Mouse (Mus musculus): ENCODE results near the gene Kcnj5. TPM values are rescaled to one million over a fixed set of nuclear protein-coding genes. Genes with fewer than 3 reads are reported as not detected.

Gene Kcnj5
- polyA plus RNA-seq (2014; fragmentation: Nextera tagmentation; extraction: Ambion mirVana): 0.45 and 0.51 TPM in 2 replicates

GRCm38 (mm10) chr9:32344051-32344450 lies at the start of gene Kcnj5:
TSS of gene Kcnj5 (minus strand) at chr9:32344350.
- Histone ChIP-seq H3K27ac (replicated peaks; ENCODE audit: low read depth, low read length) (no peak within 1 kb of the TSS), H3K4me1 (ENCODE audit: control insufficient read depth, insufficient read depth, low read length) (peaks cover 11% of the 10 kb centered on the region), H3K9me3 (ENCODE audit: control insufficient read depth, low read length) (no peaks in the 10 kb centered on the region), H3K27me3 (ENCODE audit: control insufficient read depth, insufficient read depth, low read length) (peaks cover 22% of the 10 kb centered on the region; the same call in 1 of the 2 replicates), H3K4me3 (replicated peaks; ENCODE audit: low read depth, low read length) (peak within 1 kb of the TSS; percentile 37), H3K9ac (replicated peaks; ENCODE audit: low read length) (peak within 1 kb of the TSS; percentile 46), H3K4me2 (ENCODE audit: low read length) (peak within 1 kb of the TSS; percentile 73), H3K36me3 (ENCODE audit: control insufficient read depth, insufficient read depth, low read length) (no peaks in the 10 kb centered on the region)
- WGBS: 0% methylated on average over 20 of the region's 20 CpGs
- DNase-seq: peak; percentile 59
- no peak for ATAC-seq (ENCODE audit: low FRiP score, low TSS enrichment)

GRCm38 (mm10) chr9:32392716-32393115 lies 48.6 kb upstream of the Kcnj5 start:
- no peak for DNase-seq
- WGBS: 85% methylated on average over 6 of the region's 6 CpGs
- ATAC-seq (ENCODE audit: low FRiP score, low TSS enrichment): no peak
- no peaks in the 10 kb centered on the region for H3K9me3 ChIP-seq (ENCODE audit: control insufficient read depth, low read length)
- H3K4me2 ChIP-seq (ENCODE audit: low read length): no peak overlapping the region
- H3K36me3 ChIP-seq (ENCODE audit: control insufficient read depth, insufficient read depth, low read length): no peaks in the 10 kb centered on the region
- no peak overlapping the region for H3K9ac ChIP-seq (replicated peaks; ENCODE audit: low read length)
- no peak overlapping the region for H3K27ac ChIP-seq (replicated peaks; ENCODE audit: low read depth, low read length)
- H3K27me3 ChIP-seq (ENCODE audit: control insufficient read depth, insufficient read depth, low read length): no peaks in the 10 kb centered on the region
- H3K4me1 ChIP-seq (ENCODE audit: control insufficient read depth, insufficient read depth, low read length): no peaks in the 10 kb centered on the region
- H3K4me3 ChIP-seq (replicated peaks; ENCODE audit: low read depth, low read length): no peak overlapping the region

GRCm38 (mm10) chr9:32391701-32392100 lies 47.6 kb upstream of the Kcnj5 start:
- Histone ChIP-seq H3K9me3 (ENCODE audit: control insufficient read depth, low read length) (no peaks in the 10 kb centered on the region), H3K4me2 (ENCODE audit: low read length) (no peak overlapping the region), H3K36me3 (ENCODE audit: control insufficient read depth, insufficient read depth, low read length) (no peaks in the 10 kb centered on the region), H3K4me3 (replicated peaks; ENCODE audit: low read depth, low read length) (no peak overlapping the region), H3K27ac (replicated peaks; ENCODE audit: low read depth, low read length) (no peak overlapping the region), H3K9ac (replicated peaks; ENCODE audit: low read length) (no peak overlapping the region), H3K4me1 (ENCODE audit: control insufficient read depth, insufficient read depth, low read length) (no peaks in the 10 kb centered on the region), H3K27me3 (ENCODE audit: control insufficient read depth, insufficient read depth, low read length) (no peaks in the 10 kb centered on the region)
- DNase-seq: no peak
- WGBS: 87% methylated on average over 9 of the region's 9 CpGs
- no peak for ATAC-seq (ENCODE audit: low FRiP score, low TSS enrichment)

GRCm38 (mm10) chr9:32391092-32391491 lies 46.9 kb upstream of the Kcnj5 start:
- no peak overlapping the region for H3K27ac ChIP-seq (replicated peaks; ENCODE audit: low read depth, low read length)
- no peaks in the 10 kb centered on the region for H3K4me1 ChIP-seq (ENCODE audit: control insufficient read depth, insufficient read depth, low read length)
- ATAC-seq (ENCODE audit: low FRiP score, low TSS enrichment) (no peak), DNase-seq (no peak)
- no peak overlapping the region for H3K9ac ChIP-seq (replicated peaks; ENCODE audit: low read length)
- H3K27me3 ChIP-seq (ENCODE audit: control insufficient read depth, insufficient read depth, low read length): no peaks in the 10 kb centered on the region
- no peaks in the 10 kb centered on the region for H3K36me3 ChIP-seq (ENCODE audit: control insufficient read depth, insufficient read depth, low read length)
- no peaks in the 10 kb centered on the region for H3K9me3 ChIP-seq (ENCODE audit: control insufficient read depth, low read length)
- 82% methylated on average over 5 of the region's 5 CpGs for WGBS
- H3K4me3 ChIP-seq (replicated peaks; ENCODE audit: low read depth, low read length): no peak overlapping the region
- no peak overlapping the region for H3K4me2 ChIP-seq (ENCODE audit: low read length)

GRCm38 (mm10) chr9:32388120-32388519 lies 44.0 kb upstream of the Kcnj5 start:
- no peaks in the 10 kb centered on the region for H3K9me3 ChIP-seq (ENCODE audit: control insufficient read depth, low read length)
- DNase-seq (no peak), ATAC-seq (ENCODE audit: low FRiP score, low TSS enrichment) (no peak)

GRCm38 (mm10) chr9:32384906-32385305 lies 40.8 kb upstream of the Kcnj5 start:
- Histone ChIP-seq H3K27ac (replicated peaks; ENCODE audit: low read depth, low read length) (no peak overlapping the region), H3K4me2 (ENCODE audit: low read length) (no peak overlapping the region), H3K4me3 (replicated peaks; ENCODE audit: low read depth, low read length) (no peak overlapping the region), H3K9ac (replicated peaks; ENCODE audit: low read length) (no peak overlapping the region), H3K9me3 (ENCODE audit: control insufficient read depth, low read length) (no peaks in the 10 kb centered on the region), H3K36me3 (ENCODE audit: control insufficient read depth, insufficient read depth, low read length) (no peaks in the 10 kb centered on the region), H3K4me1 (ENCODE audit: control insufficient read depth, insufficient read depth, low read length) (no peaks in the 10 kb centered on the region), H3K27me3 (ENCODE audit: control insufficient read depth, insufficient read depth, low read length) (no peaks in the 10 kb centered on the region)
- ATAC-seq (ENCODE audit: low FRiP score, low TSS enrichment) (no peak), DNase-seq (no peak)
- WGBS: 87% methylated on average over 4 of the region's 4 CpGs

More at GRCm38 (mm10) chr9:32388120-32388519, 44.0 kb upstream of the Kcnj5 start:
- 88% methylated on average over 1 of the region's 1 CpGs for WGBS
- Histone ChIP-seq H3K9ac (replicated peaks; ENCODE audit: low read length) (no peak overlapping the region), H3K4me2 (ENCODE audit: low read length) (no peak overlapping the region), H3K36me3 (ENCODE audit: control insufficient read depth, insufficient read depth, low read length) (no peaks in the 10 kb centered on the region), H3K27ac (replicated peaks; ENCODE audit: low read depth, low read length) (no peak overlapping the region), H3K4me3 (replicated peaks; ENCODE audit: low read depth, low read length) (no peak overlapping the region), H3K27me3 (ENCODE audit: control insufficient read depth, insufficient read depth, low read length) (no peaks in the 10 kb centered on the region), H3K4me1 (ENCODE audit: control insufficient read depth, insufficient read depth, low read length) (no peaks in the 10 kb centered on the region)

- Histone ChIP-seq H3K27me3 (ENCODE audit: control insufficient read depth, insufficient read depth, low read length) (no peaks in the 10 kb centered on the region), H3K9ac (replicated peaks; ENCODE audit: low read length) (no peak overlapping the region), H3K4me1 (ENCODE audit: control insufficient read depth, insufficient read depth, low read length) (no peaks in the 10 kb centered on the region), H3K36me3 (ENCODE audit: control insufficient read depth, insufficient read depth, low read length) (no peaks in the 10 kb centered on the region), H3K4me2 (ENCODE audit: low read length) (no peak overlapping the region), H3K9me3 (ENCODE audit: control insufficient read depth, low read length) (no peaks in the 10 kb centered on the region), H3K4me3 (replicated peaks; ENCODE audit: low read depth, low read length) (no peak overlapping the region), H3K27ac (replicated peaks; ENCODE audit: low read depth, low read length) (no peak overlapping the region)
- 91% methylated on average over 5 of the region's 5 CpGs for WGBS
- DNase-seq (no peak), ATAC-seq (ENCODE audit: low FRiP score, low TSS enrichment) (no peak)
Measured at GRCm38 (mm10) chr9:32376863-32377590, 32.9 kb upstream of the Kcnj5 start.

GRCm38 (mm10) chr9:32376031-32376430 lies 31.9 kb upstream of the Kcnj5 start:
- Histone ChIP-seq H3K4me3 (replicated peaks; ENCODE audit: low read depth, low read length) (no peak overlapping the region), H3K27ac (replicated peaks; ENCODE audit: low read depth, low read length) (no peak overlapping the region), H3K4me2 (ENCODE audit: low read length) (no peak overlapping the region), H3K36me3 (ENCODE audit: control insufficient read depth, insufficient read depth, low read length) (no peaks in the 10 kb centered on the region), H3K27me3 (ENCODE audit: control insufficient read depth, insufficient read depth, low read length) (no peaks in the 10 kb centered on the region), H3K9me3 (ENCODE audit: control insufficient read depth, low read length) (no peaks in the 10 kb centered on the region), H3K4me1 (ENCODE audit: control insufficient read depth, insufficient read depth, low read length) (no peaks in the 10 kb centered on the region), H3K9ac (replicated peaks; ENCODE audit: low read length) (no peak overlapping the region)
- WGBS: 88% methylated on average over 7 of the region's 7 CpGs
- ATAC-seq (ENCODE audit: low FRiP score, low TSS enrichment) (no peak), DNase-seq (no peak)

GRCm38 (mm10) chr9:32373656-32374055 lies 29.5 kb upstream of the Kcnj5 start:
- no peak overlapping the region for H3K9ac ChIP-seq (replicated peaks; ENCODE audit: low read length)
- no peaks in the 10 kb centered on the region for H3K9me3 ChIP-seq (ENCODE audit: control insufficient read depth, low read length)
- WGBS: 91% methylated on average over 6 of the region's 6 CpGs
- no peak for ATAC-seq (ENCODE audit: low FRiP score, low TSS enrichment)
- no peak overlapping the region for H3K4me3 ChIP-seq (replicated peaks; ENCODE audit: low read depth, low read length)
- no peaks in the 10 kb centered on the region for H3K27me3 ChIP-seq (ENCODE audit: control insufficient read depth, insufficient read depth, low read length)
- H3K4me2 ChIP-seq (ENCODE audit: low read length): no peak overlapping the region
- H3K27ac ChIP-seq (replicated peaks; ENCODE audit: low read depth, low read length): no peak overlapping the region
- H3K4me1 ChIP-seq (ENCODE audit: control insufficient read depth, insufficient read depth, low read length): peaks cover 6% of the 10 kb centered on the region; the same call in 1 of the 2 replicates
- no peaks in the 10 kb centered on the region for H3K36me3 ChIP-seq (ENCODE audit: control insufficient read depth, insufficient read depth, low read length)
- no peak for DNase-seq

Measured in midbrain, embryonic 14.5 days (tissue).